Mouse (Mus musculus): ENCODE data around the gene Ugt2b38. TPM values are rescaled to one million over a fixed set of nuclear protein-coding genes. Genes with fewer than 3 reads are reported as not detected.
"Not testable (repeated sequence)": the region's sequence is repeated elsewhere in the genome, so short reads cannot be mapped to it uniquely, and the experiment has no call there.

Ugt2b38 gene
- polyA plus RNA-seq, 1 experiment from 2014 or later, result not detected

DNA sequence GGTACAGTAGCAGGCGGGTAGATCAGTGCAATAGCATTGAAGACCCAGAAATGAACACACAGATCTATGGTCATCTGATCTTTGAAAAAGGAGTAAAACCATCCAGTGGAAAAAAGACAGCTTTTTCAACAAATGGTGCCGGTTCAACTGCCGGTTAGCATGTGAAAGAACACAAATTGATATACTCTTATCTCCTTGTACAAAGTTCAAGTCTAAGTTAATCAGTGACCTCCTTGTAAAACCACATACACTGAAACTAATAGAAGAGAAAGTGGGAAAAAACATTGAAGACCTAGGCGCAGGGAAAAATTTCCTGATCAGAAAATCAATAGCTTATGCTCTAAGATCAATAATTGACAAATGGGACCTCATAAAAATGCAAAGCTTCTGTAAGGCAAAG, 27.0 kb downstream of the Ugt2b38 start:
- Histone ChIP-seq H3K4me2 (ENCODE audit: low read length) (no peak overlapping the region), H3K27ac (replicated peaks in 1 of 2; ENCODE audit: control insufficient read depth in 1 of 2, insufficient read depth in 1 of 2, low read depth in 2 of 2, low read length in 2 of 2) (no peak overlapping the region), H3K27me3 (ENCODE audit: control insufficient read depth, insufficient read depth, low read length) (no peaks in the 10 kb centered on the region), H3K36me3 (ENCODE audit: control insufficient read depth, insufficient read depth, low read length) (no peaks in the 10 kb centered on the region), H3K9ac (ENCODE audit: low read length) (no peak overlapping the region), H3K4me1 (ENCODE audit: control insufficient read depth in 2 of 2, insufficient read depth in 2 of 2, low read length in 2 of 2) (no peaks in the 10 kb centered on the region), H3K9me3 (ENCODE audit: control insufficient read depth, low read length) (no peaks in the 10 kb centered on the region), H3K4me3 (ENCODE audit: control insufficient read depth in 1 of 2, insufficient read depth in 1 of 2, low read depth in 1 of 2, low read length in 2 of 2) (no peak overlapping the region)
- 80% methylated on average over 4 of the region's 4 CpGs for WGBS
- ATAC-seq (ENCODE audit: insufficient number of reproducible peaks, insufficient read depth, low FRiP score, low read depth), result no peak

DNA sequence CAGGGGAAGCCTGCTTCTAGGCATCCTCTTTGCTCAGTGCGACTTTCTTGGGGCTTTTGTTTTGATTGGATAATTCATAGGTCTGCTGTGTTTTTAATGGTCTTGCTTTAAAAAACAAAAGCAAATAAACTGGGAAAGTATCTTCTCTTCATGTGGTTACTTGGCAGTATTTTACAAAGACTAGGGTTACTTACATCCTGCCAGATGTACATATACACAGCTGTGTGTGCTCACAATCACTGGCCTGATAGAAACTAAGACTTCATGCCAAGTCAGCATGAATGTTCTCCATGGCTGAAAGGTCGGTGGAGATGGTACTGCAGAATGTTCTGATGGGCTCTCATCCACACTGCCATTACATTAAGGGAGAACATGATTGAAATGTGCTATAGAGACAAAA, 33.2 kb downstream of the Ugt2b38 start:
- ATAC-seq (ENCODE audit: insufficient number of reproducible peaks, insufficient read depth, low FRiP score, low read depth), result no peak
- no peaks in the 10 kb centered on the region for H3K27me3 ChIP-seq (ENCODE audit: control insufficient read depth, insufficient read depth, low read length)
- WGBS, result 67% methylated on average over 2 of the region's 2 CpGs

DNA sequence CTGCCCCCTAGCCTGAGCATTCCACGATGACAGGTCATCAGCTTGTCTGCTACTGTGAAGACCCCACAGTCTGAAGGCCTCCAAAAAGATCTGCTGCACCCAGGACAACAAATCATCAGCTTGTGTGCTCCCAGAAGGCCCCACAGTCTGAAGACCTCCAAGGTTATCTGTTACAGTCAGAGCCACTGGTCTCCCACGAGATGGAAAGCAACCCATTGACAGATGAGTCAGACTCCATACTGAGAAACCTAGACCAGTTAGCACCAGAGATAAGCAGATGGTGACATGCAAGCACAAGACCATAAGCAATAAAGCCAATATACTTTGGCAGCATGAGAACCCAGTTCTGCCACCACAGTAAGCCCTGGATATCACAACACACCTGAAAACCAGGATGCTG, 43.8 kb downstream of the Ugt2b38 start:
- WGBS, result 39% methylated on average over 2 of the region's 2 CpGs
- Histone ChIP-seq H3K4me1 (ENCODE audit: control insufficient read depth in 2 of 2, insufficient read depth in 2 of 2, low read length in 2 of 2) (no peaks in the 10 kb centered on the region), H3K4me2 (ENCODE audit: low read length) (no peak overlapping the region), H3K36me3 (ENCODE audit: control insufficient read depth, insufficient read depth, low read length) (no peaks in the 10 kb centered on the region), H3K9me3 (ENCODE audit: control insufficient read depth, low read length) (no peaks in the 10 kb centered on the region), H3K4me3 (ENCODE audit: control insufficient read depth in 1 of 2, insufficient read depth in 1 of 2, low read depth in 1 of 2, low read length in 2 of 2) (no peak overlapping the region), H3K9ac (ENCODE audit: low read length) (no peak overlapping the region), H3K27me3 (ENCODE audit: control insufficient read depth, insufficient read depth, low read length) (no peaks in the 10 kb centered on the region), H3K27ac (replicated peaks in 1 of 2; ENCODE audit: control insufficient read depth in 1 of 2, insufficient read depth in 1 of 2, low read depth in 2 of 2, low read length in 2 of 2) (no peak overlapping the region)
- ATAC-seq (ENCODE audit: insufficient number of reproducible peaks, insufficient read depth, low FRiP score, low read depth), result no peak

More for the DNA sequence above, 33.2 kb downstream of the Ugt2b38 start:
- Histone ChIP-seq H3K4me2 (ENCODE audit: low read length) (no peak overlapping the region), H3K27ac (replicated peaks in 1 of 2; ENCODE audit: control insufficient read depth in 1 of 2, insufficient read depth in 1 of 2, low read depth in 2 of 2, low read length in 2 of 2) (no peak overlapping the region), H3K4me3 (ENCODE audit: control insufficient read depth in 1 of 2, insufficient read depth in 1 of 2, low read depth in 1 of 2, low read length in 2 of 2) (no peak overlapping the region), H3K4me1 (ENCODE audit: control insufficient read depth in 2 of 2, insufficient read depth in 2 of 2, low read length in 2 of 2) (no peaks in the 10 kb centered on the region), H3K9me3 (ENCODE audit: control insufficient read depth, low read length) (no peaks in the 10 kb centered on the region), H3K9ac (ENCODE audit: low read length) (no peak overlapping the region), H3K36me3 (ENCODE audit: control insufficient read depth, insufficient read depth, low read length) (no peaks in the 10 kb centered on the region)

DNA sequence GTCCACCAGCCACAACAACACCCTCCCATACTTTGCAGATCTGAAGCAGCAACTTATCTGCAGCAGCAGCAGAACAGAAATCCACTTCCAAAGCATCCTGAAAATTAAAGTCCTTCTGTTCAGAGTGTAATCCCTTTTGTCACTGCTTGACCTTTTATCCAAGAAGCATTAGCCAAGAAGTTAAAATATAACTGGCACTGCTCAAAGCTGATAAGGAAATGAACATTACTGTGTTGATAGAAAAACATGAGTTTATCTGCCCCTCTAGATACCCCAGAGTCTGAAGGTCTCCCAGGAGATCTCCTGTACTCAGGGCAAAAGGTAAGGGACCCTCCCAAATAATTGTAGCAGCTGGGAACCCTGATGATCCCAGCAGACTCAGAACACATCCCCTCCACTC, 44.2 kb downstream of the Ugt2b38 start:
- H3K27me3 ChIP-seq (ENCODE audit: control insufficient read depth, insufficient read depth, low read length), result no peaks in the 10 kb centered on the region
- H3K27ac ChIP-seq (replicated peaks in 1 of 2; ENCODE audit: control insufficient read depth in 1 of 2, insufficient read depth in 1 of 2, low read depth in 2 of 2, low read length in 2 of 2), result no peak overlapping the region
- no peaks in the 10 kb centered on the region for H3K9me3 ChIP-seq (ENCODE audit: control insufficient read depth, low read length)
- no peaks in the 10 kb centered on the region for H3K36me3 ChIP-seq (ENCODE audit: control insufficient read depth, insufficient read depth, low read length)
- H3K4me1 ChIP-seq (ENCODE audit: control insufficient read depth in 2 of 2, insufficient read depth in 2 of 2, low read length in 2 of 2), result no peaks in the 10 kb centered on the region
- no peak overlapping the region for H3K4me2 ChIP-seq (ENCODE audit: low read length)
- no peak overlapping the region for H3K9ac ChIP-seq (ENCODE audit: low read length)
- no peak for ATAC-seq (ENCODE audit: insufficient number of reproducible peaks, insufficient read depth, low FRiP score, low read depth)
- H3K4me3 ChIP-seq (ENCODE audit: control insufficient read depth in 1 of 2, insufficient read depth in 1 of 2, low read depth in 1 of 2, low read length in 2 of 2), result no peak overlapping the region

DNA sequence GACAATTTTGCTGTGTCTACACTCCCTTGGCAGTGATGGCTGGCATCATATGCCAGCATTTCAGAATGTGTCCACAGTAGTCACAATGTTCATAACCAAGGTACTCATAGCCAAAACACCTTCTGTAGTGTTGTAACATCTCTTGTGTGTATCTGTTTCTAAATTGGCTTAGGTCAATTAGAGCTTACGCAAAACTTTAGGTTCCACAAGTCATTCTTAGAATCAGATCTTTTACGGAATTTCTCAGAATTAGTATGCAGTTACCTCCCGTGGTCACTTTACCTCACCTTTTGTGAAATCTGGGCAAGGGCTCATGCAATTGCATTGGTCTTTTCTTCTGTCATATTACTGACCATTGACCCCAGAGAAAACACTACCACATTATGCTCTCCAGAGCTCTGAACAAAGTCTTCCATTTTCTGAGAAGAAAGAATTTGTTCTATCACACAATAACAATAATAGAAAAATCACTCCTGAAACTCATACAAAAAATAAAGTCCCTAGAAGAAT, 48.1 kb downstream of the Ugt2b38 start:
- Histone ChIP-seq H3K4me2 (ENCODE audit: low read length) (no peak overlapping the region), H3K9ac (ENCODE audit: low read length) (no peak overlapping the region), H3K9me3 (ENCODE audit: control insufficient read depth, low read length) (no peaks in the 10 kb centered on the region), H3K36me3 (ENCODE audit: control insufficient read depth, insufficient read depth, low read length) (no peaks in the 10 kb centered on the region), H3K4me3 (ENCODE audit: control insufficient read depth in 1 of 2, insufficient read depth in 1 of 2, low read depth in 1 of 2, low read length in 2 of 2) (no peak overlapping the region), H3K4me1 (ENCODE audit: control insufficient read depth in 2 of 2, insufficient read depth in 2 of 2, low read length in 2 of 2) (no peaks in the 10 kb centered on the region), H3K27me3 (ENCODE audit: control insufficient read depth, insufficient read depth, low read length) (no peaks in the 10 kb centered on the region), H3K27ac (replicated peaks in 1 of 2; ENCODE audit: control insufficient read depth in 1 of 2, insufficient read depth in 1 of 2, low read depth in 2 of 2, low read length in 2 of 2) (no peak overlapping the region)
- 79% methylated on average over 3 of the region's 3 CpGs for WGBS
- no peak for ATAC-seq (ENCODE audit: insufficient number of reproducible peaks, insufficient read depth, low FRiP score, low read depth)

DNA sequence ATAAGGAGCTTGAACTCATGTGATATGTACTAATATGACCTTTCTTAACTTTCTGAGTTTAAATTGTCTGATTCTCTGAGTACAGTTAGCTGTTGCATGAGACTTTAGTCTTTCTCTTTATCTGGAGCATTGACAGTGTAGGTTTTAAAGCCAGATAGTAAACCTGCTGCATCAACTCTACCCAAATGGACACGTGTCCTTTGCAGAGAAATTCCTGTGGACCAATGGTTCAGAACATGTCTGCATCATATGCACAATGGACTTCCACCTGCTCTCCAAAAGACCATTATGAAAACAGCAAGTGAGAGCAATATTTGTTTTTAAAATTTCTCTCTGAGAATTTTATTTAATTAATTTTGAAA, 50.5 kb downstream of the Ugt2b38 start:
- no peak for ATAC-seq (ENCODE audit: insufficient number of reproducible peaks, insufficient read depth, low FRiP score, low read depth)
- Histone ChIP-seq H3K27me3 (ENCODE audit: control insufficient read depth, insufficient read depth, low read length) (no peaks in the 10 kb centered on the region), H3K9me3 (ENCODE audit: control insufficient read depth, low read length) (no peaks in the 10 kb centered on the region), H3K4me1 (ENCODE audit: control insufficient read depth in 2 of 2, insufficient read depth in 2 of 2, low read length in 2 of 2) (no peaks in the 10 kb centered on the region), H3K4me2 (ENCODE audit: low read length) (no peak overlapping the region), H3K4me3 (ENCODE audit: control insufficient read depth in 1 of 2, insufficient read depth in 1 of 2, low read depth in 1 of 2, low read length in 2 of 2) (no peak overlapping the region), H3K9ac (ENCODE audit: low read length) (no peak overlapping the region), H3K27ac (replicated peaks in 1 of 2; ENCODE audit: control insufficient read depth in 1 of 2, insufficient read depth in 1 of 2, low read depth in 2 of 2, low read length in 2 of 2) (no peak overlapping the region), H3K36me3 (ENCODE audit: control insufficient read depth, insufficient read depth, low read length) (no peaks in the 10 kb centered on the region)
- WGBS, result 51% methylated on average over 1 of the region's 1 CpGs

DNA sequence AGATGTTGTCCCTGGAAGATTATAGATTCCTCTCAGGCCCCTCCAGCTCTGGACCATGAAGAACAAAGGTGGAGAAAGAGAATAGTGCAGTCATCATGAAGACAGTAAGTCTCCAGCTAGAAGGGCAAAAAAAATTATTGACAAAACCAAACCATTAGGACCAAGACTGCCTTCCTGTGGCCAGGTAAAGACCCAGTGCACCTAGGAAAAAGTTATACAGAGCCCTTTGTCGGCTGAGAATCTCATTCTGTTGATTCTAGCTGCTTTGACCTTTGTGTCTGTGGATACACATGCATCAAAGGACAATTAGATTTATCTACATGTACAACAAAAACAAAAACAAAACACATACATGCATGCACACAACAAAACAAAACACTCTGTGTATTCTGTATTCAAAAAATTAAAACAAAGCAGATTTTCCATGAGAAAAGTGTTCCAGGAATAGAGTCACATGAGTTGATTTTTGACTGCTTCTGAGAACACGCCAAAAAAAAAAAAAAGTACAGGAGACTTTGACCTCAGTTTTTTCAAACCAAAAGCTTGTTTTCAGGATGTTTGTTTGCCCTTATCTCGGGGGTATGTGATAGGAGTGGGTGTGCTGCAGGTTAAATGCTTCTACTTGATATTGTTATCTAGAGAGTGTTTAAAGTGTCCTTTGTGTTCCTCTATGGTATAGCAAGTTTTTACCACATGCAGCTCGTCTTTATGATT, 51.1 kb downstream of the Ugt2b38 start:
- H3K4me3 ChIP-seq (ENCODE audit: control insufficient read depth in 1 of 2, insufficient read depth in 1 of 2, low read depth in 1 of 2, low read length in 2 of 2); H3K36me3 ChIP-seq (ENCODE audit: control insufficient read depth, insufficient read depth, low read length); H3K4me2 ChIP-seq (ENCODE audit: low read length); H3K27ac ChIP-seq (replicated peaks in 1 of 2; ENCODE audit: control insufficient read depth in 1 of 2, insufficient read depth in 1 of 2, low read depth in 2 of 2, low read length in 2 of 2); H3K27me3 ChIP-seq (ENCODE audit: control insufficient read depth, insufficient read depth, low read length); H3K4me1 ChIP-seq (ENCODE audit: control insufficient read depth in 2 of 2, insufficient read depth in 2 of 2, low read length in 2 of 2); H3K9me3 ChIP-seq (ENCODE audit: control insufficient read depth, low read length); H3K9ac ChIP-seq (ENCODE audit: low read length); ATAC-seq (ENCODE audit: insufficient number of reproducible peaks, insufficient read depth, low FRiP score, low read depth): not testable (repeated sequence)
- WGBS, result 44% methylated on average over 4 of the region's 4 CpGs
